18 mouse cellular contexts compared by ENCODE assay signal in the genomic region with DNA sequence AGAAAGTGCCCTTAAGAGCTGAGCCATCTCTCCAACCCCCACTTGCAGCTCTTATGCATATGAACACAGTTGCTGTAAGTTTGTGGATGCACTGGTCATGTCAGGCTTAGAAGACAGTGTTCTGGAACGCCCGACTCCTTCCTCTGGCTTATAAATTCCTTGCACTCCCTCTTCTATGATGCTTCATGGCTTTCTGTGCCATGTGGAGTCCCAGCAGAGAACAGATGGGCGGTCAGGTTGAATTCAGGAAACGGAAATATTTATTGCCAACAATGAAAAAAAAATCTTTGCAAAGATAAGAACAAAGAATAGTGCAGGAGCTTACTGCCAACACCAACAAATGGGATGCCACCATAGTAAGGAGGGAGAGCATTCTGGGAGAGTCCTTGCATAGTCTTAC.
"Had no signal": no experiment of that assay in that cellular context is flagged by ENCODE, and none has a peak within 500 bp of the region (broad histone marks: within the 10 kb centered on the region; RNA-seq: fewer than 3 reads in every experiment).

No protein-coding gene starts in this region.

- DNase-seq: kidney, postnatal 25 days; layer of hippocampus, adult 9-11 months; left cerebral cortex, postnatal 4 days; liver, postnatal 0 days; lung, embryonic 14.5 days; lung, postnatal 36 days; thymus, adult 18-20 months; thymus, postnatal 14 days; thymus, postnatal 4 days had no signal

- H3K27me3 ChIP-seq: limb, embryonic 12.5 days; limb, embryonic 15.5 days; megakaryocyte, embryonic 14.5 days; midbrain, embryonic 13.5 days had no signal

- H3K4me2 ChIP-seq: limb, embryonic 12.5 days; limb, embryonic 15.5 days; liver, embryonic 11.5 days; lung, embryonic 14.5 days; midbrain, embryonic 13.5 days had no signal

- H3K9ac ChIP-seq: limb, embryonic 12.5 days; limb, embryonic 15.5 days; liver, embryonic 14.5 days; liver, postnatal 0 days; lung, embryonic 14.5 days; midbrain, embryonic 13.5 days had no signal

- H3K4me1 ChIP-seq: limb, embryonic 15.5 days; midbrain, embryonic 10.5 days; midbrain, embryonic 13.5 days had no signal

- H3K9me3 ChIP-seq: limb, embryonic 12.5 days; limb, embryonic 15.5 days; megakaryocyte, embryonic 14.5 days; midbrain, embryonic 10.5 days; midbrain, embryonic 13.5 days had no signal

- H3K4me3 ChIP-seq: layer of hippocampus, adult 2 months; limb, embryonic 12.5 days; limb, embryonic 15.5 days; megakaryocyte, embryonic 14.5 days; midbrain, embryonic 10.5 days; midbrain, embryonic 13.5 days had no signal

- ATAC-seq: liver, postnatal 0 days; lung, postnatal 0 days; midbrain, embryonic 13.5 days had no signal

- H3K27ac ChIP-seq: layer of hippocampus, adult 2 months; limb, embryonic 12.5 days; limb, embryonic 15.5 days; liver, embryonic 14.5 days; midbrain, embryonic 10.5 days; midbrain, embryonic 13.5 days had no signal

- H3K36me3 ChIP-seq: limb, embryonic 12.5 days; limb, embryonic 15.5 days; midbrain, embryonic 10.5 days; midbrain, embryonic 13.5 days had no signal
